Mouse (Mus musculus): ENCODE data around the gene Plxna2. TPM values are rescaled to one million over a fixed set of nuclear protein-coding genes. Genes with fewer than 3 reads are reported as not detected.

Gene Plxna2
- total and polyA plus RNA-seq, 2 experiments = 6.7 to 8.6 TPM

DNA sequence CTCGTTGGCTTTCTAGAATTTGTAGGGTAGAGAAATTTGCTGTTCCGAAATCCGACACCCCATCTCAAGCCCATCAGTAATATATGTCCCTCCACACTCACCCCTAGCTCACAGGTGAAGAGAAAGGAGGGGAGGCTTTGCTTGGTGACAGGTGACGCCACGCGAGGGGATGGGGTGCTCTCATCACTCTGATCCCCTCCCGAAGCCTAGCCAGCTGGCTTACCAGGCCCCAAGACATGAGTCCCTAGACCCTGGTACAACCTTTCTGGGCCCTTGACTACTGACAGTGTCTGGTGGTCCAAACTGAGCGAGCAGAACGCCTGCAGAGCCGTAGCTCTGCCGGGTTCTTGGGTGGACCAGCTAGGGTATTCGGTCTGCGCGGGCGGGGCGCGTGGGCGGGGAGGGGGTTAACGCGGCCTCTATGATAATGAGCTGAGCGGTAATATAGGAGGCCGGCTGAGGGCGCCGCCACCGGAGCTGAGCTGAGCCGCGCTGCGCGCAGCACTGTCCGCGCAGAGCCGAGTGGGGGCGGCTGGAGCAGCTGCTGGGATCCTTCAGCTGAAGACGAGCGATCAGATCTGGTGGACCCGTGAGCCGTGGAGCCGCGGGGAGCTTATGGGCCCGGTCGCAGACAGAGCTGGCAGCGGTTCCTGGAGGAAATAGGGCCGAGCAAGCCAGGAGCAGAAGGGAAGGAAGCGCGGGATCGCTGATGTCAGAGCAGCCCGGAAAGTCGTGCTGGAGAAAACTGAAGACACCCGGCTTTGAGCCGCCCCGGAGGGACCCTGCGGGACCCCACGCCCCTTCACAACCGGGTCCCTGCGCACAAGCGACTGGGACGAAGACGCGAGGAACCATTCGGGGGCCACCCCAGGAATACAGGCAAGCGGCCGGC is 1.6 kb downstream of the Plxna2 start:
- TF ChIP-seq CTCF (IDR thresholded peaks at IDR 0.05; ENCODE audit: low read depth, low read length) = peak; percentile 36; the same call in 1 of the 2 replicates
- peak; percentile 80; the same call in 1 of the 2 replicates for TF ChIP-seq POLR2A (IDR thresholded peaks at IDR 0.05; ENCODE audit: extremely low read depth, insufficient read depth, low read length)
- Histone ChIP-seq H3K27ac (replicated peaks; ENCODE audit: insufficient read depth, low read depth, low read length) (peak overlapping the region; percentile 71), H3K79me2 (ENCODE audit: control insufficient read depth, insufficient read depth, low read length) (peaks cover 15% of the 10 kb centered on the region; the same call in 1 of the 2 replicates), H3K4me3 (ENCODE audit: insufficient read depth, low read depth, low read length) (peak overlapping the region; percentile 88), H3K9ac (ENCODE audit: low read depth, low read length) (peak overlapping the region; percentile 87), H3K4me1 (ENCODE audit: control insufficient read depth, insufficient read depth, low read length) (peaks cover 17% of the 10 kb centered on the region), H3K27me3 (ENCODE audit: control insufficient read depth, insufficient read depth, low read length) (no peaks in the 10 kb centered on the region), H3K36me3 (ENCODE audit: control insufficient read depth, insufficient read depth, low read length) (no peaks in the 10 kb centered on the region)
- under 1% methylated on average over 62 of the region's 62 CpGs for WGBS
- DNase-seq (ENCODE audit: extremely low read depth, low read depth, low spot score) = peak; percentile 57

DNA sequence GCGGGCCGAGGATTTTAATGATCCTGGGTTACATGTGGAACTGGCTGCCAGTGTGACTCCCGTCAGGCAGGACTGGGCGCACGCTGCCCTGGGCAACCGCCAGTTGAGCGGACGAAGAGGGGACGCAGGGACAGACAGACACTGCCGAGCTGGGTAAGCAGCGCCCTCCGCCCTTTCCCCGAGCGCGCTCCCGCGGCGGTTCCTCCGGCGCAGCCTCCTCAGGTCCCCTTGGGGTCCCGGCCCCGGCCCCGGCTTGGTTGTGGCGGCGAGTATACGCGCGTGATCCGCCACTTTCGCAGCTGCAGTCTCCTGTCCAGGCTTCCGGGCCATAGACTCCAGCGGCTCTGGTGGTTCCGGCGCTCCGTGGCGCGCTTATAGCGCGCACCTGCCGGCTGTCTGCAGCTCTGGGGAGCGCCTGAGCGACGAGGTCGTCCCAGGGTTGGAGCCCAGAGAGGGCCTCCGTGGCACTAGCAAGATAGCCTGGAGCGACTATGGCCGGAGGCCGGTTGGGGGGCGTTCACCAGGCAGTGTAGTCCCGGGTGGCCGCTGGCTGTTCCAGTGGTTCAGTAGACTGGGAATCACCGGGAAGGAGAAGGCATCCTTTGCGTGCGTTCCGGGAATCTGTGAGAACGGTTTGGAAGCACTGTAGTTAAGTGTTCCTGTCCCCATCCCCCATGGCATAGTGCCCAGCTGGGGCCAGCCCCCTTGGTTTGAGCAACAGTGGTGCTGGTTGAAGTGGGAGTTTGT is 2.4 kb downstream of the Plxna2 start:
- peak overlapping the region; percentile 88 for H3K4me3 ChIP-seq (ENCODE audit: insufficient read depth, low read depth, low read length)
- TF ChIP-seq CTCF (IDR thresholded peaks at IDR 0.05; ENCODE audit: low read depth, low read length) = no peak
- no peak for TF ChIP-seq POLR2A (IDR thresholded peaks at IDR 0.05; ENCODE audit: extremely low read depth, insufficient read depth, low read length)
- H3K79me2 ChIP-seq (ENCODE audit: control insufficient read depth, insufficient read depth, low read length) = peaks cover 17% of the 10 kb centered on the region; the same call in 1 of the 2 replicates
- peak overlapping the region; percentile 87 for H3K9ac ChIP-seq (ENCODE audit: low read depth, low read length)
- H3K36me3 ChIP-seq (ENCODE audit: control insufficient read depth, insufficient read depth, low read length) = no peaks in the 10 kb centered on the region
- WGBS = under 1% methylated on average over 56 of the region's 56 CpGs
- DNase-seq (ENCODE audit: extremely low read depth, low read depth, low spot score) = peak; percentile 43
- peaks cover 17% of the 10 kb centered on the region for H3K4me1 ChIP-seq (ENCODE audit: control insufficient read depth, insufficient read depth, low read length)
- H3K27me3 ChIP-seq (ENCODE audit: control insufficient read depth, insufficient read depth, low read length) = no peaks in the 10 kb centered on the region
- H3K27ac ChIP-seq (replicated peaks; ENCODE audit: insufficient read depth, low read depth, low read length) = peak overlapping the region; percentile 71

DNA sequence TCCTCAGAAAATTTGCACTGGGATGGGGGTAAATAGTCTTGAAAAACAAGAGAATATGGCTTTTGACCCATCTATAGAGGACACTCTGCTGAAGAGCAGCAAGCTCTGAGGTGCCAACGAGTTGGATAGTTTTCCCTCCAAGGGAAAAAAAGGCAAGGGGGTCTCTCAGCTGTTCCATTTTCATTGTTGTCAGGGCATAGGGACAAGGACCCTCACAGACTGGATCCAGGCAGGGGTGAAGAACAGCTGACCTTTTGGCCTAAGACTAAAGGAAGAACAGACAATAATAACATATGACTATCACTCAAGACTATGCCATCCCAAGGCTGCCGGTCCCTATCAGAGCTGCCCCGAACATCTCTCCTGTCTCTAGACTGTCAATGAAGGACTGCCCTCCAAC is 4.2 kb downstream of the Plxna2 start:
- no peak overlapping the region for H3K4me3 ChIP-seq (ENCODE audit: insufficient read depth, low read depth, low read length)
- no peaks in the 10 kb centered on the region for H3K27me3 ChIP-seq (ENCODE audit: control insufficient read depth, insufficient read depth, low read length)
- peaks cover 28% of the 10 kb centered on the region; the same call in 1 of the 2 replicates for H3K79me2 ChIP-seq (ENCODE audit: control insufficient read depth, insufficient read depth, low read length)
- no peak for DNase-seq (ENCODE audit: extremely low read depth, low read depth, low spot score)
- H3K4me1 ChIP-seq (ENCODE audit: control insufficient read depth, insufficient read depth, low read length) = peaks cover 20% of the 10 kb centered on the region
- TF ChIP-seq POLR2A (IDR thresholded peaks at IDR 0.05; ENCODE audit: extremely low read depth, insufficient read depth, low read length) (no peak), CTCF (IDR thresholded peaks at IDR 0.05; ENCODE audit: low read depth, low read length) (no peak)
- 56% methylated on average over 3 of the region's 3 CpGs for WGBS
- H3K36me3 ChIP-seq (ENCODE audit: control insufficient read depth, insufficient read depth, low read length) = no peaks in the 10 kb centered on the region
- H3K27ac ChIP-seq (replicated peaks; ENCODE audit: insufficient read depth, low read depth, low read length) = no peak overlapping the region
- H3K9ac ChIP-seq (ENCODE audit: low read depth, low read length) = no peak overlapping the region

DNA sequence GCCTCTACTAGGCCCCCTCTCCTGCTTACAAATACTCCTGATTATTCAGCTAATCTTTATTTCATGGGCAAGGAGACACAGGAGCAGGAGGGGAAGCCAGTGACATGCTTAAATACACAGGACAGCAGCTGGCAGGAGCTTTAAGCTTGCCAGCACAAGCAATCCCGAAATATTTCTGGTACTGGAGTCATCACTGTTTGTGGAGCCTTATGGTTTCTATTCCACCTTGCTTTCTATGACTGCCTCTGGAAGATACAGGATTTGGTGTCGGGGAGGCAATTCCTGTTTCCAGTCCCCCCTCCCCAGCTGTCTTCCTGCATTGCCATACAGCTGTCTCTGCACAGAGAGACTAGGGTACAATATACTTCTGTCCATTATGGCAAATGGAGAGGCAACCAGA is 4.7 kb downstream of the Plxna2 start:
- WGBS = 43% methylated on average over 2 of the region's 2 CpGs
- Histone ChIP-seq H3K27me3 (ENCODE audit: control insufficient read depth, insufficient read depth, low read length) (no peaks in the 10 kb centered on the region), H3K4me1 (ENCODE audit: control insufficient read depth, insufficient read depth, low read length) (peaks cover 20% of the 10 kb centered on the region), H3K36me3 (ENCODE audit: control insufficient read depth, insufficient read depth, low read length) (no peaks in the 10 kb centered on the region), H3K4me3 (ENCODE audit: insufficient read depth, low read depth, low read length) (no peak overlapping the region), H3K79me2 (ENCODE audit: control insufficient read depth, insufficient read depth, low read length) (peaks cover 33% of the 10 kb centered on the region; the same call in 1 of the 2 replicates), H3K9ac (ENCODE audit: low read depth, low read length) (no peak overlapping the region), H3K27ac (replicated peaks; ENCODE audit: insufficient read depth, low read depth, low read length) (no peak overlapping the region)
- no peak for TF ChIP-seq POLR2A (IDR thresholded peaks at IDR 0.05; ENCODE audit: extremely low read depth, insufficient read depth, low read length)
- TF ChIP-seq CTCF (IDR thresholded peaks at IDR 0.05; ENCODE audit: low read depth, low read length) = no peak
- no peak for DNase-seq (ENCODE audit: extremely low read depth, low read depth, low spot score)

DNA sequence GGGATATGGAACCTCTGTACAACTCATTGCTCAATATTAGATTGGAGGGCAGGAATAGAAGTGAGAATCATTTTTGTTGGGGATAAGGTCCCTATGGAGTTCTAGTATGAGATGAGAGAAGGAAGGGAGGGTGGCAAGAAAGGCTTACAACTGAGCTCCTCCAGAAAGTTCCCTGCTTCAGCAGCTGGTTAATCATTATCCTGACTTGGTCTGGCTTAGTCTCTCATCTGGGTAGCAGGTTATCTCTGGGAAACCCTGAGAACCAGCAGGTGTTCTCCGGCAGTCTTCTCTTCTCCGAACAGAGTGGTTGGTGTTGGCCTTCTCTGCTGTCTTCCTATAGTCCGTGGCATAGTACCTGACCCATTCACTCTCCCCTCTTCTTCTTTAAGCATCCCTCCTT is 5.6 kb downstream of the Plxna2 start:
- Histone ChIP-seq H3K9ac (ENCODE audit: low read depth, low read length) (no peak overlapping the region), H3K27ac (replicated peaks; ENCODE audit: insufficient read depth, low read depth, low read length) (no peak overlapping the region), H3K79me2 (ENCODE audit: control insufficient read depth, insufficient read depth, low read length) (peaks cover 39% of the 10 kb centered on the region; the same call in 1 of the 2 replicates), H3K4me1 (ENCODE audit: control insufficient read depth, insufficient read depth, low read length) (peaks cover 20% of the 10 kb centered on the region), H3K27me3 (ENCODE audit: control insufficient read depth, insufficient read depth, low read length) (no peaks in the 10 kb centered on the region), H3K4me3 (ENCODE audit: insufficient read depth, low read depth, low read length) (no peak overlapping the region), H3K36me3 (ENCODE audit: control insufficient read depth, insufficient read depth, low read length) (no peaks in the 10 kb centered on the region)
- DNase-seq (ENCODE audit: extremely low read depth, low read depth, low spot score) = peak; percentile 80
- TF ChIP-seq POLR2A (IDR thresholded peaks at IDR 0.05; ENCODE audit: extremely low read depth, insufficient read depth, low read length) (no peak), CTCF (IDR thresholded peaks at IDR 0.05; ENCODE audit: low read depth, low read length) (no peak)
- WGBS = 32% methylated on average over 3 of the region's 3 CpGs
